Mouse (Mus musculus): ENCODE data around the gene Zfand2a. TPM values are rescaled to one million over a fixed set of nuclear protein-coding genes. Genes with fewer than 3 reads are reported as not detected.

Gene Zfand2a
- total and polyA plus RNA-seq, 2 experiments from 2014 or later, result 5.6 to 16.6 TPM

GRCm38 (mm10) chr5:139437769-139438168 is 46.6 kb downstream of the Zfand2a start:
- Histone ChIP-seq H3K9me3 (replicated peaks; ENCODE audit: control insufficient read depth, low read length) (no peaks in the 10 kb centered on the region), H3K36me3 (replicated peaks; ENCODE audit: control insufficient read depth, insufficient read depth, low read length) (no peaks in the 10 kb centered on the region), H3K27ac (ENCODE audit: low read depth) (no peak overlapping the region), H3K4me3 (ENCODE audit: low read depth, low read length) (no peak overlapping the region), H3K27me3 (ENCODE audit: control insufficient read depth, insufficient read depth, low read length) (no peaks in the 10 kb centered on the region), H3K4me1 (ENCODE audit: control insufficient read depth, insufficient read depth) (peaks cover 7% of the 10 kb centered on the region; the same call in 1 of the 2 replicates), H3K9ac (replicated peaks; ENCODE audit: low read depth, low read length) (no peak overlapping the region), H3K4me2 (ENCODE audit: low read depth, low read length) (no peak overlapping the region)
- DNase-seq (ENCODE audit: low spot score) (no peak), ATAC-seq (ENCODE audit: insufficient read depth, low read depth) (no peak)
- no peak for TF ChIP-seq CTCF (IDR thresholded peaks at IDR 0.05; ENCODE audit: low read depth)
- no peak for TF ChIP-seq EP300 (IDR thresholded peaks at IDR 0.05; ENCODE audit: low read depth)
- WGBS, result 83% methylated on average over 4 of the region's 4 CpGs

- H3K4me3 ChIP-seq (ENCODE audit: low read depth, low read length), result no peak overlapping the region
- H3K27me3 ChIP-seq (ENCODE audit: control insufficient read depth, insufficient read depth, low read length), result no peaks in the 10 kb centered on the region
- H3K9ac ChIP-seq (replicated peaks; ENCODE audit: low read depth, low read length), result no peak overlapping the region
- no peak overlapping the region for H3K4me2 ChIP-seq (ENCODE audit: low read depth, low read length)
- no peak for ATAC-seq (ENCODE audit: insufficient read depth, low read depth)
- H3K36me3 ChIP-seq (replicated peaks; ENCODE audit: control insufficient read depth, insufficient read depth, low read length), result no peaks in the 10 kb centered on the region
- no peak for DNase-seq (ENCODE audit: low spot score)
- TF ChIP-seq EP300 (IDR thresholded peaks at IDR 0.05; ENCODE audit: low read depth), result no peak
- TF ChIP-seq CTCF (IDR thresholded peaks at IDR 0.05; ENCODE audit: low read depth), result no peak
- 69% methylated on average over 8 of the region's 8 CpGs for whole genome bisulfite sequencing
- H3K9me3 ChIP-seq (replicated peaks; ENCODE audit: control insufficient read depth, low read length), result no peaks in the 10 kb centered on the region
- H3K4me1 ChIP-seq (ENCODE audit: control insufficient read depth, insufficient read depth), result 0 out of 2 replicates have a peak, but pooled peaks cover under 1% of the 10 kb centered on the region
- no peak overlapping the region for H3K27ac ChIP-seq (ENCODE audit: low read depth)
These were observed 49.4 kb downstream of the Zfand2a start for GRCm38 (mm10) chr5:139434940-139435339.

DNA sequence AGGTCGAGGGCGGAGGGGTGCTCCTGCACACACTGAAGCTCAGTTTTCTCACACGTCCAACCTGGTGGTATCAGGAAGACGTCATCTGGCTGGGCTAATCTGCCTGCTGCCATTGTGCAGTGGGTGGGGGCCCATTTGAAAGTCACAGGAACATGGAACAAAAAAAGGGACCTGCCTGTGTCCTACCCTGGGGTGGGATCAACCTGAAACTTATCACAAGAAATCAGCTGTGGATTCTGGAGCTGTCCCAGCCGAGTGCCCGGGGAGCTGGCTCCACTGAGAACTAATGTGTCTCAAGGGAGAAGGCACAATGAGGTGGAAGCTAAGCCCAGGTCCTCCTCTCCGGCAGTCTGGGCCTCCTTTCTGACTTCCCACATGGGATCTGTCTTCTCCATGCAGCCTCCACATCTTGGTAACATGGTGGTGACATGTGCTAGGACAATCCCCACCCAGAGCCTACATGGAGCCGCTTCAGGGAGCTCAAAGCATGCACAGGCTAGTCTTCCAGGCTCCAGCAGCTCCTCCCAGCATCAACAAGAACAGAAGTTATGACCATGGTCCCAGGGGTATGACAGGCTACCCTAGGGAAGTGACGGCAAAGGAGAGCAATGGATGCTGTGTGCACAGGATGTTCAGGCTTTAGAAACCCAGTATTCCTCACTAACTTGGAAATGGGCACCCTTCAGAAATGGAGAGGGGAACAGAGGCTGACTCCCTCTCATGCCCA is 50.3 kb downstream of the Zfand2a start:
- Histone ChIP-seq H3K9ac (replicated peaks; ENCODE audit: low read depth, low read length) (no peak overlapping the region), H3K27ac (ENCODE audit: low read depth) (no peak overlapping the region), H3K9me3 (replicated peaks; ENCODE audit: control insufficient read depth, low read length) (no peaks in the 10 kb centered on the region), H3K4me1 (ENCODE audit: control insufficient read depth, insufficient read depth) (peaks cover 6% of the 10 kb centered on the region; the same call in 1 of the 2 replicates), H3K36me3 (replicated peaks; ENCODE audit: control insufficient read depth, insufficient read depth, low read length) (no peaks in the 10 kb centered on the region), H3K4me2 (ENCODE audit: low read depth, low read length) (no peak overlapping the region), H3K27me3 (ENCODE audit: control insufficient read depth, insufficient read depth, low read length) (no peaks in the 10 kb centered on the region), H3K4me3 (ENCODE audit: low read depth, low read length) (no peak overlapping the region)
- TF ChIP-seq EP300 (IDR thresholded peaks at IDR 0.05; ENCODE audit: low read depth) (no peak), CTCF (IDR thresholded peaks at IDR 0.05; ENCODE audit: low read depth) (no peak)
- 67% methylated on average over 9 of the region's 9 CpGs for WGBS
- DNase-seq (ENCODE audit: low spot score), result no peak
- 0 out of 2 replicates have a peak, but pooled peaks have one; percentile 9 for ATAC-seq (ENCODE audit: insufficient read depth, low read depth)

DNA sequence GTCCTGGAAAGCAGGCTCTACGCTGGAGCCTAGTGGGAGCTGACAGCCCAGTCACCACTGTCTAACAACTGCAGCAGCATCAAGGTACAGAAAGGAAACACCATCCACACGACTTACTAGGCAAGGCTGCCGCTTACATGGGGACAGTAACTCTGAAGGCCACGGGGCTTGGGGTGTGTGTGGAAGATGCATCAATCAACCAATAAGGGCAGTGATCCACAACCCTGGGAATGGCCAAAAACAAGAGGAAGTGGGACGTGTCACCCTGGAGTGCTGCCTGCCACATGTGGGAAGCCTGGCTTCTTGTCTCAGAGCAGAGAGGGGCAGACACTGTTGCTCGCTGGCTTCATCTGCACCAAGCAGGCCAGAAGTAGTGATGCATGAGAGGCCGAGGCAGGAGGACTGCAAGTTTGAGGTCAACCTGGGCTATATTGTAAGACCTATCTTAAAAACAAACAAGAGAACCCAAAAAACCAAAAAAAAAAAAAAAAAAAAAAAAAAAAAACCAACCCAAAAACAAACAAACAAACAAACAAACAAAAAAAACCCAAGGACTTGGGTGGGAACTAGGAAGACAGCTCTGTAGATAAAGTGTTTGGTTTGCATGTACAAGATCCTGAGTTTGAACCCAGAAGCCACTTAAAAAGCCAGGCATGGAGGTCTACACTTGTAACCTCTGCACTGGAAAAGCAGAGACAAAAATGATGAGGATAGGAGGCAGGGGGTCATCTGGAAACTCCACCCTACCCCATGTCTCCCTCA is 51.4 kb downstream of the Zfand2a start:
- no peaks in the 10 kb centered on the region for H3K36me3 ChIP-seq (replicated peaks; ENCODE audit: control insufficient read depth, insufficient read depth, low read length)
- H3K9ac ChIP-seq (replicated peaks; ENCODE audit: low read depth, low read length), result no peak overlapping the region
- H3K9me3 ChIP-seq (replicated peaks; ENCODE audit: control insufficient read depth, low read length), result no peaks in the 10 kb centered on the region
- H3K27me3 ChIP-seq (ENCODE audit: control insufficient read depth, insufficient read depth, low read length), result no peaks in the 10 kb centered on the region
- no peak overlapping the region for H3K27ac ChIP-seq (ENCODE audit: low read depth)
- peaks cover 8% of the 10 kb centered on the region for H3K4me1 ChIP-seq (ENCODE audit: control insufficient read depth, insufficient read depth)
- H3K4me2 ChIP-seq (ENCODE audit: low read depth, low read length), result no peak overlapping the region
- no peak for DNase-seq (ENCODE audit: low spot score)
- ATAC-seq (ENCODE audit: insufficient read depth, low read depth), result no peak
- H3K4me3 ChIP-seq (ENCODE audit: low read depth, low read length), result no peak overlapping the region
- TF ChIP-seq EP300 (IDR thresholded peaks at IDR 0.05; ENCODE audit: low read depth) (no peak), CTCF (IDR thresholded peaks at IDR 0.05; ENCODE audit: low read depth) (no peak)
- 74% methylated on average over 7 of the region's 7 CpGs for WGBS

GRCm38 (mm10) chr5:139432333-139432732 is 52.0 kb downstream of the Zfand2a start:
- no peaks in the 10 kb centered on the region for H3K36me3 ChIP-seq (replicated peaks; ENCODE audit: control insufficient read depth, insufficient read depth, low read length)
- TF ChIP-seq CTCF (IDR thresholded peaks at IDR 0.05; ENCODE audit: low read depth), result no peak
- TF ChIP-seq EP300 (IDR thresholded peaks at IDR 0.05; ENCODE audit: low read depth), result no peak
- no peak for ATAC-seq (ENCODE audit: insufficient read depth, low read depth)
- H3K4me1 ChIP-seq (ENCODE audit: control insufficient read depth, insufficient read depth), result peaks cover 10% of the 10 kb centered on the region
- DNase-seq (ENCODE audit: low spot score), result no peak
- H3K27ac ChIP-seq (ENCODE audit: low read depth), result no peak overlapping the region
- H3K4me2 ChIP-seq (ENCODE audit: low read depth, low read length), result no peak overlapping the region
- H3K9me3 ChIP-seq (replicated peaks; ENCODE audit: control insufficient read depth, low read length), result no peaks in the 10 kb centered on the region
- H3K9ac ChIP-seq (replicated peaks; ENCODE audit: low read depth, low read length), result no peak overlapping the region
- H3K27me3 ChIP-seq (ENCODE audit: control insufficient read depth, insufficient read depth, low read length), result no peaks in the 10 kb centered on the region
- no peak overlapping the region for H3K4me3 ChIP-seq (ENCODE audit: low read depth, low read length)
- 84% methylated on average over 6 of the region's 6 CpGs for WGBS
